Mouse (Mus musculus) ovary, postnatal 10 days (tissue): ENCODE data around the gene Tshz2.

ENCODE experiments used
- DNase-seq: peaks from one replicate; pipeline ENCODE4 v3.0.0; 2022; ENCODE audit warnings: low spot score

The Tshz2 gene

DNA sequence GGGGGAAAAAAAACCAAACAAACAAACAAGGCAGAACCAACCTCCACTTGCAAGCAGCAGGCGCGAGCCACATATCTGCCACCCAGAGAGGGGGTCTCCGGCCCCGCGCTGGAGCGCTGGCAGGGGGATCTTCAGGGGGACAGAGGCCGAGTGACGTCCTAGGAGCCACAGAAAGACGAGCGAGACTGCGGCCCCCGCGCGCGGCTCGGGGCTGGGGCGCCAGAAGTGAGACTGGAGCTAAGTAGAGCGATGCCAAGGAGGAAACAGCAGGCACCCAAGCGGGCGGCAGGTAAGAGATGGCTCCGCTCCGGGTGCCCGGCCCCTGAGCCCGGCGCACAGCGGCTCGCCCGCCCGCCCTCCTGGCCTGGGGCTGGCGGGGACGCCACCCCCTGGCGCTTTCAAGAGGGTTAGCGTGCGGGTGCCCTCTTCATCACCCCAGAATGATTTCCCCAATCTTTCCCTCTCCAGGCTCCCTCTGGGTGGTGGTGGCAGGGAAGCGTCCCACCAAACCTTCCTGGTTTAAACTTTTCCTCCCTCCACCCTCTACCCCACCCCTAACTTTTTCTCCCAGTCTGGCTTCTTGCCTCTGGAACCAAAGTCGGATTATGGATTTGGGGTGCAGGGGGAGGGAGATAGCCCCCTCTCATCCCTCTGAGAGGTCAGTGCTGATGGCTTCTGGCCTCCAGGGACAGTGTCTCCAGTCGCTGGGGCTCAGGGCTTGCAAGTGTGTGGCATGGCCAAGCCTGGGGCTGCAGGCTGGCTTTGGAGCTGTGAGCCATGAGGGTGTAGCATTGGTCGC is 877 bp downstream of the Tshz2 start:
- DNase-seq: no peak

DNA sequence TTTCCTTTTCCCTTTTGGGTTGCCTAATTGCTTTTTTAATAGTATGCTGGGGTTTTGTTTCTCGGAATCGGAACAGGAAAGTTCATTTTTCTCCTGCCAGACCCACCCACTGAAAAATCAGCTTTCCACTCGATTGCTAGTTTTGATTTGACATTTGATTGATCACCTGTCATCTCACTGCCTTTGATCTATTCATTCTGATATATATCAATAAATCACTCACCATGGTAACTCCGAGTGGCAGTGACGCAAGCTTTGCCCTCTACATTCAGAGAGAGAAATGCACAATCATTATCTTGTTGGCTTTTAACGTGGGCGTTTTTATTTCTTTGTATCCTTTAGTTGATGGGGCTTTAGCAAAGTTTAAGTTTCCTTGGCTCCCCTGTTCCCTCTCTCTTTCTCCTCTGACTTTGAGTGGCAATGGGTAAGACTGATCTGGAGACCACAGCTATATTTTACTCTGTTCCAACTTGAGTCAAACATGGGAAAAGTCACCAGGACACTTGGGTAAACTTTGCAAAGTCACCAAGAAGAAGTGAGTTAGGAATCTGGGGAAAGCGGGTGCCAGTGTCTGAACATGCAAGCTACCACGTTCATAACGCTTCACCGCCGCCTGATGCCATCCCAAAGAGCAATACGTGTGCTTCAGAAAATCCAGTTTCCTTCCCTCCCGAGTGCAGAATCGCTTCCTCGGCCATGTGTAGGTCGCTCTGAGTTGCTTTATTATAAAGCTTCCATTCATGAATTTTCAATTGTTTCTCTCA is 2.0 kb downstream of the Tshz2 start:
- no peak for DNase-seq

DNA sequence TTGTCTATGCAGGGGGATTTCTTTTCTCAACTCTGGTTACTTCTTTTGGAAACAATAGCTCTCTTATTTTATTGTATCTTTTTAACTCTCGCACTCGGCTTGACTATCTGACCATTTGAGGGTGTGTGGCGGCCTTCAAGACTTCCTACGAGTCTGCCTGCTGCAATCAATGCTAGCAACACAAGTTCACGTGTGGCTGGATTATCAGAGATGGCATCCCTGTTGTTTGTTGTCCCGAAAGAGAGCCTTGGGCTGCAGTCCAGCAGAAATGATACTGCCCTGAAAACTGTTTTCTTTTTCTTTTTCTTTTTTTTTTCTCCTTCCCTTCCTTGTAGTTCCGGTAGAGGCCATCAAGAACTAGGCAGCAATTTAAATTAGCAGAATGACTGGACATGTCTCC is 2.6 kb downstream of the Tshz2 start:
- no peak for DNase-seq

DNA sequence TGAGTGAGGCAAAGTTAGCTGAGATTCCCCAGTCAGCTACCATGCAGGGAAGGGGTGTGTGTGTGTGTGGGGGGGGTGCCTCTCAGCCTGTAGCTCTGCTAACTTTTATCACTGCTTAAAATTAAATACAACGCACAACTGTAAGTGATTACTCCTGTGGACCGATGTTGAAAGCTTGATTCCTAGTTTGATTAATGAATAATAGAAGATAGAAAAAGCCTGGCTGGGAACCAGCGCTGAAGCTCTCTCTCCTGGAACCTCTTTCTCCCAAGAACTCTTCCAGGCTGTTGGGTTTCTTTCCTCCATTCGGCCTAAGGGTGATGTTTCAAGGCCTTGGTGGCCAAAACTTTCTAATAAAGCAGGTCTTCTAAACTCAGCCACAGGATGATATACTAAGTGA is 3.6 kb downstream of the Tshz2 start:
- no peak for DNase-seq

DNA sequence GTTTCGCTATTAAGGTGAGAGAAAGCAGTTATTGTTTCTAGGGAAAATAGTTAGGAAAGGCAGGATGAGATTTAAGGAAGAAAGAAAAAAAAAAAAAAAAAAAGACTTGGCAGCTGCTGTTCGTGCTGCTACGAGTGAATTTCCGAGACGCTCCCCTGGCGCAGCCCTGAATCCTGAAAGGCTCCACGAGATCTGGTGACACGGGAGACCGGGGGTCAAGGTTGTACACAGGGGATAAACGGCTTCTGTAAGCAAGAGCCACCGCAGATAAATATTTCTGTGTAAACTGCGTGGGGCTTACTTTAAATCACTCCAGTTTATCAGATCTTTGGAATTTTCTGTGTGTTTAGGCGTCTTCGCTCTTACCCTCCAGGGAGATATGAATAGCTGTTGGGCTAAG is 8.7 kb downstream of the Tshz2 start:
- DNase-seq: no peak

DNA sequence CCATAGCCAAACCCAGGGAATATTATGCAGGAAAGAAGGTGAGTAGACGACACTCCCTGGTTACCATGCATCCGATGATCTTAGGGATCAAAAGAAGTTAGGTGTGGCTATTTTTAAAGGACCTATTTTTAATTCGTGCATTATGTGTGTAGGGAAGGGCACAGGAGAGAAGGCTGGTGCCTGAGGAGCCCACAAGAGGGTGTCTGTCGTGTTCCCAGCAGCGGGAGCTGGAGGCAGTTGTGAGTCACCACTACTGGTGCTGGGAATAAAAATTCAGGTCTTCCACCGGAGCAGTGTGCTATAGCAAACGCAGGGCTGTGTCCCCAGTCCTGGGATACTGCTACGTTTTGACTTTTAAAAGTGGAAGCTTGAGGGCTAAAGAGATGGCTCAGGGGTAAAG is 9.6 kb downstream of the Tshz2 start:
- no peak for DNase-seq

DNA sequence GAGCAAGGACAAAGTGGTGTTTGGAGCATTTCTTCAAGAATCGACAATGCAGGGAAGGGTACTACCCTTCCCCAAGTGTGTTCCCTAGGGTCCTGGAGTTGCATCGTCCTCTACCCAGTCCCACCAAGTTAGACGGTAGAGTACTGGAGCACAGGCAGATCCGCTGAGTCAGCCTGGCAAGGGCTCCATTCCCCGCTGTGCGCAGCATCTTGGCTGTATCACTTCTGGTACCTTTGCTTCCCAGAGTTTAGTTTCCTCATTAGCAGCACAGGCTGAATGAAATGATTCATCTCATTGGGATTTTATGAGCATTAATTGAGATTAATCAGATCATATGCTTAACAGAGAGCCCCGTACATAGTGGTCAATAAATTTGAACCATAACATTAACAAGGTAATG is 14.3 kb downstream of the Tshz2 start:
- DNase-seq: no peak

DNA sequence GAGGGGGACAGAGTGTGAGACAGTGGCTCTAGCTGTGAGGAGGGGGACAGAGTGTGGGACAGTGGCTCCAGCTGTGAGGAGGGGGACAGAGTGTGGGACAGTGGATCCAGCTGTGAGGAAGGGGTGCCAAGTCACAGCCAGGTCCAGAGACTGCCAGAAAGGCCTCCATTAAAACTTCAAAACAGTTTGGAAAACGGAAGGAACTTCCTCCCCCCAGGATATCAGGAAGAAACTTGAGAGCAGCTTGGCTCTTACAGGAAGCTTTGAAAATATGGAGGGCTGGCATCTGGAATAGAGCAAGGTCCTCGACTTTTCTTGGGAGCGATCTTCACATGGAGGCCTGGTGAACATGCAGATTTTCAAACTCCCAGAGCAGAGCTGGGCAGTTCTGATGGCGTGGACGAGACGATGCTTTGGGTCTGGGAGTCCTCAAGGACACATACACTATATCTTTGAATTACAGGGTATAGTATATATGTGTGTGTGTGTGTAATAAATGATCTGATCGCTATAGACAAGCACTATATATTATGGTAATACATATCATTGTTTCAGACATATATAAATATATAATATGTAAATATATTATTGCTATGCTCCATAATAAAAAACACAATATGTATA is 16.6 kb downstream of the Tshz2 start:
- no peak for DNase-seq

DNA sequence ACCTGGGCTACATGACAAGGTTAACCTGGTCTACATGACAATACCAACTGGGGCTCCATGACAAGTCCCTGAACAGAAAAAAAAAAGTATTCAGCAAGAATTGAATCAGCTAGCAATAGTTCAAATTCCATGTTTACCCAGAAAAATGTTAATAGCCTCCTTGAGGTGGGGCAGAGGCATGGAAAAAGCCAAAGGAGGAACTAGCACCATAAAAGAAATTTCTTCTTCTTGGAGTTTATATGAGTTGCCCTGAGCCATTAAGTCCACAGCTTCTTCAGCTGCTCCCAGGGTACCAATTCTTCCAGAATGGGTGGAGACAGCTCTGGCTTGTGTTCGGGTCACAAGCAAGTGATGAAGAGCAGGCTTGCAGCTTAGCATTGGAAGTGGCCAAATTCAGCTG is 20.5 kb downstream of the Tshz2 start:
- DNase-seq: no peak

DNA sequence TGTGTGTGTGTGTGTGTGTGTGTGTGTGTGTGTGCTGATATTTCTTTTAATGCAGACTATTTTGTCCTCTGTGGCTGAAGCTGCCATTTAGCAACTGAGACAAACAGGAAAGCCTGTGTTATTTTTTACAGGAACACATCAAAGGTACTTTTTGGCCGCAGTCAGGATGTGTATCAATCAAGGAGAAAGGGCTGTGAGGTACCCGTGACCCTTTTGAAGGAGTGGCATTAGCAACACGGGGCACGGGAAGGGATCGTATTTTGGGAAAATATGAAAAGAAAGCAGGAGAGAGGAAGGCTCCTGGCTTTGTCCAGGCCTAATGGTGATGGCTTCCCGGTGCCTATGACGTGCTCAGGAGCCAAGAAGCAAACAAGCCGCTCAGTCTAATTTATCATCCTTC is 31.0 kb downstream of the Tshz2 start:
- DNase-seq: no peak

DNA sequence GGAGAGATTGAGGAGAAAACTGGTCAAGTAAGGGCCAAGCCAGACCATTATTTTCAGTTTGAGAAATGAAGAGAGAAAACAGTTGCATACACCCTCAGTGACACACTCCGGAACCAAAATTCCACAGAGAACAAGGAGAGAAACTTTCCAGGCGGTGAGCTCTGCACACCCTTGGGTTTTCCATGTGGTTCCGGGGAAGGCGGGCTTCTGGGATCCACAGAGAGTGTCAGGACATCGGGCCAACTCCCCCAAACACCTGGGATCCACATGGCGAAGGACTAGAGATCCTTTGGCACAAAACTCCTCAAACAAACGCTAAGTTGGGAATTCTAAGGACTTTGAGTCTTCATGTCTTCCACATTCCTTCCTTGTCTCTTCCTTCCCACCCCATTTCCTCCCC is 38.5 kb downstream of the Tshz2 start:
- no peak for DNase-seq

DNA sequence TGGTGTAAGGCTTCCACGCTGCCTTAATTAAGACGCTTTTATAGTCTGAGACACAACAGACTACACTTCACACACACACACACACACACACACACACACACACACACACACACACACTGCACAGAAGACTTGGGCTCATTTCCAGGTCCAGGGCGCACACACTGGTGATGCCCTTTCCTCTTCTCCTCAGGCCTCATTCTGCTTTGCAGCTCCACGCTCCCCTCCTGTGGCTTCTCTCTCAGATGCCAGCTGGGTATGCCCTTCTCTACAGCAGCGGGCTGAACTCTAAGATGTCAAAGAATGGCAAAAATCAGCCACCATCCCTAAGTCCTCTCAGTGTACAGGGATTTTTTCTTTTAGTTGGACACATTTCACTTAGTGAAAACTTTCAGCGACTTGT is 41.0 kb downstream of the Tshz2 start:
- DNase-seq: no peak

DNA sequence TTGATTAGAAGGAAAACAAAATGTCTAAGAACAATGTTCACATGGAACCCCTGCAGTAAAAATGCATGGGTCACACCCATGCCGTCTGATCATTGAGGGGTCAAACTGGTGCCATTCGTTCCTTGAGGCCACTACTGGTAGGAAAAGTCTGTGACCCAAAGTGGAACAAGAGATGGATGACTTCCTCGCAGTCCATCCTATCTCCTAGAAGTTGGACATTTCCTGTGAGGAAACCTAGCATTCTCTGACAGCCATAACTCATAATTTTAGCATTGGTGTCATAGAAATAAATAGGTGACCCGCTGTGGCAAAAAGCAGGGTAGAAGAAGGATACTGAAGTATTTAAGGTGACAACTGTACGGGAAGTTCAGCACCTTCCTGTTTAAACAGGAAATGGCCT is 41.4 kb downstream of the Tshz2 start:
- DNase-seq: no peak

DNA sequence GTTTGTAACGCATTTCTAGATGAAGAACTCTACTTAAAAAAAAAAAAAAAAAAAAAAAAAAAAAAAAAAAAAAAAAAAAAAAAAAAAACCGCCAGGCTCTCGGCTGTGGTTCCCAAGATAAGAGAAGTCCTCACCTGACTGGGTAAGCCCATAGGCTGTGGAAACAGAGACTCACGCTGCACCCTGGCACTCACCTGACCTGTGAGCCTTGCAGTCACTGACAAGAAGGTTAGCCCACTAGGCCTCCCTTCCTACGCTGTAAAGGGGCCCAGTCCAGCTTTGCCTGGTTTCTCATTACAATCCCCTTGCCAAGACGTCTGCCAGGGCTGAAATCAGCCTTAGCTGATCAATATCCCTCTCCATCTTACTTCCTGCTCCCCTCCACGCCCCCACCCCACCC is 46.5 kb downstream of the Tshz2 start:
- DNase-seq: no peak

DNA sequence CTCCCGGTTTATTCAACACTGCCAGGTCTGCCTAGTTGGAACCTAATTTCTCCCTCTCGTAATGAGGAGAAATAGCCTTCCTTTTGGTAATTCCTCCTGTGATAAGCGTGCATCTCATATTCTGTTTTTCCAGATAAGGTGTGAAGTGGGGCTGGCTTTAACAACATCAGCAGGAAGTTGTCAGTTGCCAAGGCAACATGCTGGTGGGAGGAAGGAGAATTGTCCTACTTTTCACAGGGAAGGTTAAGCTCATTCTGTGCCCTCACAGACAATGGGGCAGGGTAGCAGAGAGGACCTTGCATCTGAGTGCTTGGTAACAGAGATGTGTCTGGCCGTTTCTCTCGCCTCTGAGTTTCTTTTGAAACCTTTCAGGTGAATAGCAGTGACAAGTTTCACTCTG is 47.1 kb downstream of the Tshz2 start:
- DNase-seq: no peak

DNA sequence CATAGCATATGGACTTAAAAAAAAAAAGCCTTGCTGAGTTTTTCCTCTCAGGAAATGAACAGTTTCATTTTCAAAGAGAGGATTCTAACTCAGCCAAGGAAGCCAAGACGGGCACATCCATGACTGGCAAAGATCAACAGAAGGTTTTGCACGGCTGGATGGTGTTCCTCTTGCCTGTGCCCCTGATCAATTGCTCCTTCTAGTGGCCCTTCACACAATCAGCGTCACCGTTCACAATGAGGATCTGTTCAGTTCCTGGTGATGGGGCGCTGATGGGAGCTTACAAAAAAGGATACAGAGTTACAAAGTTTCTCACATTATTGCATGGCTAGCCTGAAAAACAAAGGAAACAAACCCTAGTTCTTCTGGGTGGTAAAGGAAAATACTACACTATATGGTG is 52.4 kb downstream of the Tshz2 start:
- no peak for DNase-seq

DNA sequence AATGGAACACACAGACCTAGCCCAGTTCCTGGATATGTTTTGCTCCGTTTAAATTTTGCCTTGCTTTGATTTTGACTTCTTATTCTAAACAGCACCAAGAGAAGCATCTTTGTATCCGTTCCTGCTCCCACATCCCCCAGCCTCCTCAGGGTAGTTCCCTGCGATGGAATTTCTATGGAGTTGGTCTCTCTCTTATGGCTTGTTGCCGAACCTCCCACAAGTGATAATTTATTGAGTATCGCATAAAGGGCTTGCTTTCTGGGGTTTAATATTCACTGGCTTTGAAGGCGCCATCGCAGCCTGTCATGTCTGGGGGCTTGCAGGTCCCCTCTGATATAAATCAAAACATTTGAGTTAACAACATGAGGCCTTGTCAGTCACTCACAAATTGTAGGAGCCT is 52.9 kb downstream of the Tshz2 start:
- no peak for DNase-seq

DNA sequence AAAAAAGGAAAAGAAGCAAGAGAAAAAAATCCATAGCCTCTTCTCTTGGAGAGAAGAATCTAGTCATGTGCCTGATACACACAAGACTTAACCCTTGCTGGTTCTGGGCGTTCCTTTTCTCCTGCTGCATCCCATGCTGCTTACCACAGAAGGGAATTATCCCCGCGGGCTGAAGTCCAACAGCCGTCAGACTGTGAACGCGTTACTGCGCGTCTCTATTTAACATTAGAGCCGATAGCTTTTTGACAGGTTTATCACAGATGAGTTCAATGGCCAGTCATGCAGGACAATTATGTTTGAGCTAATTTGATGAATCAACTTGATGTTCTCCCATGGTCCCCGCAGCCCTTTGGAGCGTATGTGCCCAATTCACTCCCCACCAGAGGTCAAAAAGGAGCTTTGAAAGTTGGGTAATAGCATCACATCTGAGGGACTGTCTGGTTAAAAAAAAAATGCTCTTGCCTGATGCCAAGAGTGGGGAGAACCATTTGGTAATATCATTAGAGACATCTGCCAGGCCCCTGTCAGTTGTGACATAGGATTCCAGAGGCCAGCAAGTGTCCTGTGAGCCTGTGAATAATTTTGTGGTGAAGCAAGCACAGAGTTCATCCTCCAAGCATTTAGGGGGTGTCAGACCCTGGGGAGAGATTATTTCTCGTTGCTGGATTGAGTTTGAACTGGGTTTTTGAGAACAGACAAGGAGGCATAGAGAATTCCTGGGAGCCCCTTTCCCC is 54.1 kb downstream of the Tshz2 start:
- DNase-seq: no peak

DNA sequence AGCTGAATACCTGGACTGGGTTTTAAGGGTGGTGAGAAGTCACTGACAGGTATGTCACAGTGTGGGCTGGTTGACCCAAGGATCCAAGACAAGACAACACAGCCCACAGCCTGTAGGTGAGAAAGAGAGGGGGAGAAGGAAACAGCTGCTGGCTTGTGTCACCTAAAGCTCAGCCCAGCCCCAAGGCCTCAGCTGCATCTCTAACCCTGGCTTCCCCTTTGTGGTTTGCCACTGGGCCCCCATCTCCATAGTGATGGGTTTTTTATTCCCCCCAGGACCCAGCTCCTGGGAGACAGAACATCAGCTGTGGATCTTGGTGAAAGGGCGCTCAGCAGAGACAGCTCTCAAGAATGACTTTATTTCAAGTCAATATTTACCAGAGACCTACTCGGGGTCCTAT is 57.2 kb downstream of the Tshz2 start:
- DNase-seq: no peak

DNA sequence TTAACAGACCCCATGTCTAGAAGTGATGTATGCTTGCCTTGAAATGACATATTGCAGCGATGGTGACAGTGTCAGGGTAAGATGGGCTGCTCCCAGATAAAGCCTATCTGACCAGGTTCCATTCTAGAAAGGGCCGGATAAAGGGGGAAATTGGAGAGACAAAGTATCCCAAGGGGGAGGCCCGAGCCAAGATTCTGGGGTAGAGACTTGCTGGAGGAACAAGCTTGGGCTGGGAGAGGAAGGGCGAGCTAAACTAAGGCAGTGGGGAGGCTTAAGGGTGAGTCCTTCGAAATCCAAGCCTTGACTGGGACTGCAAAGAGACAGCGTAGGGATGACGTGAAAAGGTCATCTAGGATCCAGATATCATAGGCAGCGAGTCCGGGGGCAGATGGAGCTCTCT is 61.7 kb downstream of the Tshz2 start:
- no peak for DNase-seq

DNA sequence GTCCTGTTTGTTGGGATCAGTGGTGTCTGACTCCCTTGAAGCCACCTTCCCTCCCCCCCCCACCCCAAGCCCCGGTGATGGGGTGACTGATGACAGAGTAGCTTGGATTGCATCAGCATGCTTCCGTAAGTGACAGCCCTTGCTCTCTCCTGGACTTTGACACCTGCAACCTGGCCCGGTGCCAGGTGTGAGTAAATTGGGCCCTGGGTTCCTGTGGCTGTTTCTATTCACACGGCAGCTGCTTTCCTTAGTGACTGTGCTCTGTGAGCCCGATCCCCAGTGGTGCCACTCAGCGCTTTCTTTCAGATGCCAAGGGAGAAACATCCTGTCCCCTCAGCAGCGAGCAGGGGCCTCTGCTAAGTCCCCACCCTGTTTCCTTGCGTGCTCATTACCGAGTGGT is 62.2 kb downstream of the Tshz2 start:
- DNase-seq: no peak

DNA sequence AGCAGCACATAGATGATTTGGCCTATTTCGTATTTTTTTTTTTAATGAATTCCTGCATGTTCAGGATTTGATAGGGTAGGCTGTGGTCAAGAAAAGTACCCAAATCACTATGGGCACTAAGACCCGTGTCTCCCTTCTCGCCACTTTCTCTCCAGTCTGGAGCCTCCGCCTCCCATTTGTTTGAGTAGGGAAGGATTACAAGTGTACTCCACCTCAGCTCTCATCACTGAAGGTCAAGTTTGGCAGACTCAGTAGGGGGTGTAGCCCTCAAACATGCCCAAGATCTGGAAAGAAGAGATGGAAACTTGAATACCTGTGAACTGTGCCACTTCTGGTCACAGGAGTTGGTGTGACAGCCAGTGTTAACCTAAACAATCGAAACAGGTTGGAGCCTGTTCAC is 66.3 kb downstream of the Tshz2 start:
- no peak for DNase-seq
